Mouse (Mus musculus): ENCODE results near the gene Add1.

GRCm38 (mm10) chr5:34573268-34574221 is at the start of gene Add1:
- TF ChIP-seq GATA1 (IDR thresholded peaks at IDR 0.05; ENCODE audit: low read length) (peak; percentile 79), TAL1 (IDR thresholded peaks at IDR 0.05; ENCODE audit: low read length) (peak; percentile 86)

All from erythroblast, embryonic 14.5 days (primary cell).